Mouse (Mus musculus) liver, embryonic 12.5 days (tissue): ENCODE results near the gene Gm5592. TPM values are rescaled to one million over a fixed set of nuclear protein-coding genes. Genes with fewer than 3 reads are reported as not detected.
"Not testable (repeated sequence)": the region's sequence is repeated elsewhere in the genome, so short reads cannot be mapped to it uniquely, and the experiment has no call there.

Source experiments
- ATAC-seq: fragments of 200-750 bp; cut with Nextera tagmentation; 2 replicates; pipeline ENCODE4 v1.8.0; 2017; ENCODE audit warnings: moderate number of reproducible peaks, mild to moderate bottlenecking, moderate library complexity
- H3K27ac ChIP-seq: fragments of 300-500 bp; sonication (generic); 2 replicates; pipeline ENCODE4 v1.5.1; 2016; ENCODE audit warnings: mild to moderate bottlenecking
- H3K27me3 ChIP-seq: fragments of 300-500 bp; sonication (generic); replicated peaks from 2 replicates; pipeline ENCODE4 v1.6.1; 2016; ENCODE audit warnings: mild to moderate bottlenecking, moderate library complexity
- H3K36me3 ChIP-seq: fragments of 300-500 bp; sonication (generic); 2 replicates; pipeline ENCODE4 v1.6.1; 2016; ENCODE audit warnings: mild to moderate bottlenecking, moderate library complexity
- H3K4me1 ChIP-seq: fragments of 300-500 bp; sonication (generic); 2 replicates; pipeline ENCODE4 v1.6.1; 2016
- H3K4me2 ChIP-seq: fragments of 300-500 bp; sonication (generic); 2 replicates; pipeline ENCODE4 v1.6.1; 2016; ENCODE audit warnings: mild to moderate bottlenecking, moderate library complexity
- H3K4me3 ChIP-seq: fragments of 300-500 bp; sonication (generic); 2 replicates; pipeline ENCODE4 v1.5.1; 2016; ENCODE audit warnings: mild to moderate bottlenecking, moderate library complexity
- H3K9ac ChIP-seq: fragments of 300-500 bp; sonication (generic); 2 replicates; pipeline ENCODE4 v1.6.1; 2016; ENCODE audit warnings: mild to moderate bottlenecking, moderate library complexity
- H3K9me3 ChIP-seq: fragments of 300-500 bp; sonication (generic); replicated peaks from 2 replicates; pipeline ENCODE4 v1.6.1; 2016; ENCODE audit warnings: mild to moderate bottlenecking, moderate library complexity
- WGBS: fragments of 180-500 bp; shearing (Covaris S2); methylation state at CpG from one replicate; pipeline ENCODE4 v1.1.7; 2016; ENCODE audit not compliant: insufficient replicate concordance; 5-methylcytosine and 5-hydroxymethylcytosine counted together
- polyA plus RNA-seq: library from polyadenylated mRNA; unstranded; fragments of >200 nt; fragmentation: Nextera tagmentation; extraction: Ambion mirVana; gene quantifications from 2 replicates; pipeline ENCODE4 v1.2.1, GENCODE M21; 2016

The Gm5592 gene
- not detected in 2 replicates for polyA plus RNA-seq

- not testable (repeated sequence) for H3K4me3 ChIP-seq, H3K9me3 ChIP-seq, H3K4me2 ChIP-seq, H3K36me3 ChIP-seq, H3K9ac ChIP-seq, H3K27ac ChIP-seq, ATAC-seq, H3K27me3 ChIP-seq, H3K4me1 ChIP-seq
- WGBS: 59% methylated on average over 4 of the region's 4 CpGs
Observed at GRCm38 (mm10) chr7:41153541-41153940, at the start of gene Gm5592. Gm5592 (plus strand) TSS chr7:41153841.

- 78% methylated on average over 2 of the region's 2 CpGs for WGBS
- H3K27ac ChIP-seq, H3K4me2 ChIP-seq, H3K4me1 ChIP-seq, H3K9ac ChIP-seq, H3K4me3 ChIP-seq, H3K9me3 ChIP-seq, H3K36me3 ChIP-seq, H3K27me3 ChIP-seq, ATAC-seq: not testable (repeated sequence)
Observed at GRCm38 (mm10) chr7:41155806-41156205, 2.2 kb downstream of the Gm5592 start.

GRCm38 (mm10) chr7:41157879-41158278 is 4.2 kb downstream of the Gm5592 start:
- no CpG with 5 or more reads among the region's 1 CpGs for WGBS
- not testable (repeated sequence) for H3K9me3 ChIP-seq, H3K4me1 ChIP-seq, H3K4me2 ChIP-seq, H3K4me3 ChIP-seq, ATAC-seq, H3K9ac ChIP-seq, H3K27me3 ChIP-seq, H3K27ac ChIP-seq, H3K36me3 ChIP-seq

- not testable (repeated sequence) for H3K4me1 ChIP-seq, H3K27ac ChIP-seq, H3K27me3 ChIP-seq, H3K9ac ChIP-seq, H3K4me3 ChIP-seq, H3K36me3 ChIP-seq, H3K4me2 ChIP-seq, ATAC-seq, H3K9me3 ChIP-seq
- 31% methylated on average over 2 of the region's 2 CpGs for WGBS
Observed at GRCm38 (mm10) chr7:41158562-41158961, 4.9 kb downstream of the Gm5592 start.

- ATAC-seq: no peak
- no peak overlapping the region for H3K4me3 ChIP-seq
- H3K9me3 ChIP-seq: no peaks in the 10 kb centered on the region
- no peaks in the 10 kb centered on the region for H3K27me3 ChIP-seq
- WGBS: 47% methylated on average over 4 of the region's 4 CpGs
- H3K4me1 ChIP-seq: no peaks in the 10 kb centered on the region
- H3K27ac ChIP-seq: no peak overlapping the region
- H3K36me3 ChIP-seq: no peaks in the 10 kb centered on the region
- H3K9ac ChIP-seq: no peak overlapping the region
- no peak overlapping the region for H3K4me2 ChIP-seq
Observed at GRCm38 (mm10) chr7:41193671-41194070, 40.0 kb downstream of the Gm5592 start.

Other genes with a start within 250 kb of the Gm5592 start
- gene 4930433I11Rik, start 166.3 kb upstream of the Gm5592 start, polyA plus RNA-seq: not detected in 2 replicates
- gene Gm4884, start 121.1 kb upstream of the Gm5592 start, polyA plus RNA-seq: not detected in 2 replicates
- gene AI987944, start 239.5 kb downstream of the Gm5592 start, polyA plus RNA-seq: 6.2 and 6.7 TPM in 2 replicates